Mouse (Mus musculus) limb, embryonic 10.5 days (tissue): ENCODE measurements at regions not wholly inside any gene's neighbourhood (a gene's known extent, or its start where the extent isn't known, plus 50 kb on each side); places are given as distances from the start of the nearest gene placed in this dataset.

Experiments used
- DNase-seq: peaks from one replicate; pipeline ENCODE4 v3.0.0-alpha.2; 2017; ENCODE audit warnings: low spot score
- H3K27ac ChIP-seq: fragments of 300-500 bp; sonication (generic); 2 replicates; pipeline ENCODE4 v1.5.1; 2016; ENCODE audit warnings: mild to moderate bottlenecking
- H3K27me3 ChIP-seq: fragments of 300-500 bp; sonication (generic); 2 replicates; pipeline ENCODE4 v1.6.1; 2016; ENCODE audit warnings: low read depth, mild to moderate bottlenecking; ENCODE audit not compliant: poor library complexity, severe bottlenecking
- H3K36me3 ChIP-seq: fragments of 300-500 bp; sonication (generic); 2 replicates; pipeline ENCODE4 v1.6.1; 2016; ENCODE audit warnings: mild to moderate bottlenecking, moderate library complexity
- H3K4me1 ChIP-seq: fragments of 300-500 bp; sonication (generic); 2 replicates; pipeline ENCODE4 v1.6.1; 2016
- H3K4me3 ChIP-seq: fragments of 300-500 bp; sonication (generic); 2 replicates; pipeline ENCODE4 v1.5.1; 2016; ENCODE audit warnings: mild to moderate bottlenecking, moderate library complexity
- H3K9me3 ChIP-seq: fragments of 300-500 bp; sonication (generic); replicated peaks from 2 replicates; pipeline ENCODE4 v1.6.1; 2016; ENCODE audit warnings: mild to moderate bottlenecking
- WGBS: fragments of 180-500 bp; shearing (Covaris S2); methylation state at CpG from one replicate; pipeline ENCODE4 v1.1.7; 2016; 5-methylcytosine and 5-hydroxymethylcytosine counted together

DNA sequence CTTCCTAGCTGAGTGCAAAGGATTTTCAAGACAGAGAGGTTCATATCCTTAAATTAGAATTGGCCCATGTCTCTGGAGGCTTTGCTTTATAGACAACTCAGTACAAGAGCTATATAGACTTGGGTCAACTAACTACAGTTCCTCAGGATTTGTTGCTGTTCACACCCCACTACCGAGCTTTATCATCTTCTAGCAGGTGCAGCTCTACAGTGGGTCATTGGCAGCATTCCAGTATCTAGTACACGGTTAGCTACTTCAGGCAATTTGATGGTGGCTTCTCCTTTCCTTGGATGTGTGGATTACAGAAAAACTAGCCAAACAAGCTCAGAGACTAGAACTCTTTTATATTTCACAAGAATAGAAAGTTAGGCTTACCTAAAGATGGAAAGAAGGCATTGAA is 282.3 kb downstream of the Insc start:
- H3K36me3 ChIP-seq = no peaks in the 10 kb centered on the region
- no peak for DNase-seq
- 95% methylated on average over 2 of the region's 2 CpGs for WGBS

DNA sequence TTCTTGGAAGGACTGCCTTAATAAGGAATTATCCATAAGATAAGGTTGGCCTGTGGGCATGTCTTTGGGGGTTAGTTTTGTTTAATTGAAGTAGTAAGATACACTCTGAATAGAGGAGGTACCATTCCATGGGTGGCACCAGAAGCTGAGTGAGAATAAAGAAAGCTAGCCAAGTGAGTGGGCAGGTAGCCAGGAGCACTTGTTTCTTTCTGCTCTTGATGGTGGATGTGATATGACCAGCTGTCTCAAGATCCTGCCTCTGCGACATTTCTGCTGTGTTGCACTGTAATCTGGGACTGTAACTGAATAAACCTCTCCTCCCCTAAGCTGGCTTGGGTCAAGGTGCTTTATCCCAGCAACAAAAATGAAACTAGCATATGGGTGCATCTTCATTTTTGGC is 284.2 kb downstream of the Insc start:
- no peaks in the 10 kb centered on the region for H3K27me3 ChIP-seq
- no peaks in the 10 kb centered on the region for H3K36me3 ChIP-seq
- no peak for DNase-seq
- H3K4me3 ChIP-seq = no peak overlapping the region
- WGBS = 87% methylated on average over 1 of the region's 1 CpGs
- no peaks in the 10 kb centered on the region for H3K4me1 ChIP-seq
- no peaks in the 10 kb centered on the region for H3K9me3 ChIP-seq
- H3K27ac ChIP-seq = no peak overlapping the region

More for the DNA sequence above, 282.3 kb downstream of the Insc start:
- no peaks in the 10 kb centered on the region for H3K27me3 ChIP-seq
- H3K4me1 ChIP-seq = no peaks in the 10 kb centered on the region
- no peaks in the 10 kb centered on the region for H3K9me3 ChIP-seq
- no peak overlapping the region for H3K4me3 ChIP-seq
- H3K27ac ChIP-seq = no peak overlapping the region

- Histone ChIP-seq H3K27me3 (no peaks in the 10 kb centered on the region), H3K4me3 (no peak overlapping the region), H3K36me3 (no peaks in the 10 kb centered on the region), H3K9me3 (no peaks in the 10 kb centered on the region), H3K27ac (no peak overlapping the region), H3K4me1 (no peaks in the 10 kb centered on the region)
- DNase-seq = no peak
- WGBS = 80% methylated on average over 4 of the region's 4 CpGs
These were observed 290.5 kb downstream of the Insc start for GRCm38 (mm10) chr7:115033987-115034386.

- H3K4me1 ChIP-seq = peaks cover 11% of the 10 kb centered on the region
- H3K36me3 ChIP-seq = no peaks in the 10 kb centered on the region
- DNase-seq = no peak
These were observed 312.0 kb downstream of the Insc start for GRCm38 (mm10) chr7:115055527-115055926.

GRCm38 (mm10) chr7:115056992-115057645 is 313.6 kb downstream of the Insc start:
- Histone ChIP-seq H3K4me1 (peaks cover 11% of the 10 kb centered on the region), H3K4me3 (no peak overlapping the region), H3K27ac (no peak overlapping the region), H3K36me3 (no peaks in the 10 kb centered on the region), H3K9me3 (no peaks in the 10 kb centered on the region), H3K27me3 (no peaks in the 10 kb centered on the region)
- no peak for DNase-seq
- WGBS = 48% methylated on average over 3 of the region's 3 CpGs

More at GRCm38 (mm10) chr7:115055527-115055926, 312.0 kb downstream of the Insc start:
- Histone ChIP-seq H3K4me3 (no peak overlapping the region), H3K27me3 (no peaks in the 10 kb centered on the region), H3K27ac (no peak overlapping the region), H3K9me3 (no peaks in the 10 kb centered on the region)

- H3K4me3 ChIP-seq = no peak overlapping the region
- H3K4me1 ChIP-seq = peaks cover 11% of the 10 kb centered on the region
- 35% methylated on average over 3 of the region's 3 CpGs for WGBS
- no peaks in the 10 kb centered on the region for H3K9me3 ChIP-seq
- no peak overlapping the region for H3K27ac ChIP-seq
- H3K27me3 ChIP-seq = no peaks in the 10 kb centered on the region
- H3K36me3 ChIP-seq = no peaks in the 10 kb centered on the region
- no peak for DNase-seq
These were observed 314.2 kb downstream of the Insc start for GRCm38 (mm10) chr7:115057736-115058135.

DNA sequence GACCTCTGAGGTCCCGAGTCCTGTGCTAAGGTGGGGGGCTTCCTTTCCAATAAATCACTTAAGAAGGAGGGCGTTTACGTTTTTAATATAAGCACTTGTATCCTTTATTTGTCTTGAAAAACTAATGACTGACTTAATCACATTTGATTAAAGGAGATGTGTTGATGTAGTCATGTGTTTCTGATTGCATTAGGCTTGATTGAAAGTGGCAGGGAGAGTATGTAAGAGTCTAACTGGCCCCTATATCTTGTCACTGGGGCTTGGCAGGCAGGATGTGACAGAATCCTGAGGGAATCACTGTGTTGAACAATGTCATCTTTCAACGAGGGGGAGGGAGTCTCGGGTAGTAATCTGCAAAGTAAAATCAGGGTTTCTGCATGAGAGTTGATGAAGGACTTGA is 316.7 kb downstream of the Insc start:
- DNase-seq = no peak
- H3K27me3 ChIP-seq = no peaks in the 10 kb centered on the region
- no peak overlapping the region for H3K4me3 ChIP-seq
- peaks cover 11% of the 10 kb centered on the region for H3K4me1 ChIP-seq
- no peak overlapping the region for H3K27ac ChIP-seq
- H3K36me3 ChIP-seq = no peaks in the 10 kb centered on the region
- no peaks in the 10 kb centered on the region for H3K9me3 ChIP-seq
- WGBS = 68% methylated on average over 5 of the region's 5 CpGs

DNA sequence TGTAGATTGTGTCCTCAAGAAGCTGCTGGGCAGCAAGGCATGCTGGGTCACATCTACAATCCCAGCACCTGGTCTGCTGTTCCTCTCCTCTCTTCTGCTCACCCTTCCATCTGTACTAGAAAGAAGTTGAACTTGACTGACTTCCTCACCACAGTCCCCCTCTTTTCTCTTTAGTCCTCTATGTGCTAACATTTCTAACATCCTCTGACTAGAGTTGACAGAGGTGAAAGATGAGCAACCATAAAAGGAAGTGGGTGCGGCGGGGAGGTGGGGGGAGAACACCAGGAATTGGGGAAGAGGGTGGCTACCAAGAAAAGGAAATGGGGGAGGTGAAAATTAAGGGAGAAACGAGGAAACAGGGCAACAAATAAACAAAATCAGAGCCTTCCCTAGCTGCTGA is 319.3 kb downstream of the Insc start:
- no peaks in the 10 kb centered on the region for H3K9me3 ChIP-seq
- H3K4me3 ChIP-seq = no peak overlapping the region
- no peak overlapping the region for H3K27ac ChIP-seq
- H3K36me3 ChIP-seq = no peaks in the 10 kb centered on the region
- no peaks in the 10 kb centered on the region for H3K27me3 ChIP-seq
- 51% methylated on average over 3 of the region's 3 CpGs for whole genome bisulfite sequencing
- DNase-seq = no peak
- peaks cover 1% of the 10 kb centered on the region for H3K4me1 ChIP-seq

DNA sequence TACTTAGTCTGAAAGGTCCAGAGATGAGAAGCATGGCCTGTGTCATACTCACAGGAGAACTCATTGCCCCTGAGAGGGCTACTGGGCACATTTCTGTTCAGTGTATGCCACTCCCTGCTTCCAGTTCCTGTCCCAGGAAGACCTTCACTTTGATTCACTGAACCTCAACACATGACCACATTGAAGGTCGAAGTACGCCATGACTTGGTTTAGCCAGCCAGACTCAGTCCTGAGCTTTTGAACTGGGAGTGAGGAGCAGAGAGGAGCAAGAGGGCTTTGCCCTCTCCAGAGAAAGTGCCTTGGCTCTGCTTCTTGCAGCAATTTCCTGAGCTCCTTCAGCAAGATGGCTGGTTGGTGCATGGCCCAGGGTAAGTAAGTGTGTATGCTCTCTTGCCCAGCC is 324.1 kb downstream of the Insc start:
- no peaks in the 10 kb centered on the region for H3K27me3 ChIP-seq
- no peaks in the 10 kb centered on the region for H3K9me3 ChIP-seq
- DNase-seq = no peak
- peaks cover 5% of the 10 kb centered on the region; the same call in 1 of the 2 replicates for H3K4me1 ChIP-seq
- H3K27ac ChIP-seq = no peak overlapping the region
- WGBS = 86% methylated on average over 2 of the region's 2 CpGs
- H3K4me3 ChIP-seq = no peak overlapping the region
- H3K36me3 ChIP-seq = no peaks in the 10 kb centered on the region

- Histone ChIP-seq H3K9me3 (no peaks in the 10 kb centered on the region), H3K27ac (no peak overlapping the region), H3K36me3 (no peaks in the 10 kb centered on the region), H3K27me3 (no peaks in the 10 kb centered on the region), H3K4me1 (peaks cover 5% of the 10 kb centered on the region; the same call in 1 of the 2 replicates), H3K4me3 (no peak overlapping the region)
- no peak for DNase-seq
- WGBS = 72% methylated on average over 2 of the region's 2 CpGs
These were observed 329.9 kb downstream of the Insc start for GRCm38 (mm10) chr7:115073406-115073805.

GRCm38 (mm10) chr7:115076781-115077180 is 333.3 kb downstream of the Insc start:
- Histone ChIP-seq H3K9me3 (no peaks in the 10 kb centered on the region), H3K27ac (no peak overlapping the region), H3K4me3 (no peak overlapping the region), H3K36me3 (no peaks in the 10 kb centered on the region), H3K4me1 (peaks cover 5% of the 10 kb centered on the region; the same call in 1 of the 2 replicates), H3K27me3 (no peaks in the 10 kb centered on the region)
- WGBS = 95% methylated on average over 4 of the region's 4 CpGs
- peak; percentile 2 for DNase-seq

DNA sequence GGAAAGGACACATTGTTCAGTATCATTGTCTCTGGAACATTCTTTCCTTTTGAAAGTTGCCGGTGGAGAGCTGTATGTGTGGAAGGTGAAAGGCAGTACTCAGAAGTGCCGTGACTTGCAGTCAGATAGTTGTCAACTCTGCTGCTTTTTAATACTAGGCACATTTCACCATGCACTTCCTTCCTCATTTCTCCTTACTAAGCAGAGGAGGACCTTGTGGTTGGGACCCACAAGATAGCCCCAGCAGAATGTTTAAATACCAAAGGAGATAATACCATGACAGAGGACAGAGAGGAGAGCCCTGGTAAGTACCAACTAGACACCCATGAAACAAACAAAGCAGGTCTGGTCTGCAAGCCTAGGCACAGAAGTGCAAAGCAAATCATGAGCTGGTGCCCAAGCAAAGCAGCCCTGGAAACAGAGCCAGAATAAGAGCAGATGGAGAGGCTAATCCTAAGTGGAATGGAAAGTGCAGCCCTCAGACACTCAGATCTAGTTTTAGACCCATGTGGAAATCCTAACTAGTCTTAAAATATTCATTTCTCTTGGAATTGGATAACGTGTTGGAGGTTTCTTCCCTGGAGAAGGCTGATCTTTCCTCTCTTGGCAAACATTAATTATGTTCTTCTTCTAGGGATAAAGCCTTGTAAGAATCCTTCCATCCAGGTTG is 341.4 kb downstream of the Insc start:
- H3K36me3 ChIP-seq = no peaks in the 10 kb centered on the region
- no peaks in the 10 kb centered on the region for H3K4me1 ChIP-seq
- no peak overlapping the region for H3K4me3 ChIP-seq
- H3K27me3 ChIP-seq = no peaks in the 10 kb centered on the region
- DNase-seq = no peak
- 91% methylated on average over 3 of the region's 3 CpGs for WGBS
- no peaks in the 10 kb centered on the region for H3K9me3 ChIP-seq
- H3K27ac ChIP-seq = no peak overlapping the region

DNA sequence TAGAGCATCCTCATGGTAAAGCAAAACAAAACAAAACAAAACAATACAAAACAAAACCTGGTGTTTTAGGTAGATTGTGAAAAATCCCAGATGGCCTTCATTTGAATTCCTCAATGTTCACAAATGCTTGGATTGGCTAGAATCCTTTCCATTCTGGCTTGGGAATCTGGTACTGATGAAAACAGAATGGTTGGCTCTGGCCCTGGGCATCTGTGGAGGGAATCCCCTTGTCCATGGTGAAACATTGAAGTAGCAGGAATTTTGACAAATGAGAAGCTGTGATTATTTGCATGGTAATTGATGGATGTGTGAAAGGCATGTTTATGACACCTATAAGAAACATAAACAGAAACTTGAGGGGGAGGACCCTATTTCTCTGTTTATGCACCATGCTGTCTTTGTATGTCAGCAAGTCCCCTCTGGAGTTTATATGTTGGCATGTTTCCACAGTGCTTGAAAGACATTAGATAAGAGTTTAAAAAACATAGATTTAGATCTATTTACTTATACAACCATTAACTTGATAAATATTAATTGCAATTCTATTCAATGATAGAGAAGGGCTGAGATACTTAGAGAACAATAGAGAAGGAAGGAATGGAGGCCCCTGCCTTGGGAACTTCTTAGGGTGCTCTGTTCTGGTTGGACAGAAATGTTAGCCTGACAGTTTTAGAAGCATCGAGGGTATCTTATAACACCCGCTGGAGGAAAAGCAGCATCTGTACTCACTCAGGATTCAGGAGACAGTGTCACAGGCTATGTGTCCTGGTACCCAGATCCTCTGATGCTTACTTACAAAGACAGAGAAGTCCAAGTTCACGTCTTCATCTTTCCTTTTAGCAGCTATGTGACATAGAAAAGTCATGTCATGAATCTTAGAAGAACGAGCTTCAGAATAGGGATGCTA is 343.3 kb downstream of the Insc start:
- no peak for DNase-seq
- Histone ChIP-seq H3K27ac (no peak overlapping the region), H3K4me1 (no peaks in the 10 kb centered on the region), H3K36me3 (no peaks in the 10 kb centered on the region), H3K27me3 (no peaks in the 10 kb centered on the region), H3K4me3 (no peak overlapping the region), H3K9me3 (no peaks in the 10 kb centered on the region)
- 85% methylated on average over 4 of the region's 4 CpGs for WGBS
